Mouse (Mus musculus) embryonic fibroblast, embryonic 13.5 days (primary cell): Measurements from ENCODE around the gene Sap30bp. TPM values are rescaled to one million over a fixed set of nuclear protein-coding genes. Genes with fewer than 3 reads are reported as not detected.
A peak's percentile ranks its signal among the peaks of the same experiment; 100 is the strongest.

ENCODE experiments used
- H3K27ac ChIP-seq: 2 replicates; pipeline ENCODE4 v1.5.1; 2012; ENCODE audit warnings: low read length, control low read depth, inconsistent platforms; ENCODE audit not compliant: insufficient read depth
- H3K4me1 ChIP-seq: 2 replicates; pipeline ENCODE4 v1.6.1; 2011; ENCODE audit warnings: low read length; ENCODE audit not compliant: control insufficient read depth, insufficient read depth
- H3K4me3 ChIP-seq: 2 replicates; pipeline ENCODE4 v1.5.1; 2011; ENCODE audit warnings: mild to moderate bottlenecking, control low read depth, low read length; ENCODE audit not compliant: insufficient read depth
- CTCF ChIP-seq: IDR thresholded peaks from 2 replicates; pipeline ENCODE4 v1.5.1; 2011; ENCODE audit warnings: mild to moderate bottlenecking, control low read depth, low read length, moderate library complexity, borderline replicate concordance; ENCODE audit not compliant: insufficient read depth
- POLR2A ChIP-seq: IDR thresholded peaks from 2 replicates; pipeline ENCODE4 v1.6.1; 2011; ENCODE audit warnings: low read depth, mild to moderate bottlenecking, control low read depth, low read length, moderate library complexity
- polyA plus RNA-seq: library from polyadenylated mRNA; stranded (reverse); fragments of >200 nt; gene quantifications from 2 replicates; pipeline ENCODE4 v1.2.4, GENCODE M21; 2011; ENCODE audit warnings: low read depth; ENCODE audit not compliant: missing spikeins, insufficient read length

The Sap30bp gene
- polyA plus RNA-seq, 1 experiment: 45.2 TPM

GRCm38 (mm10) chr11:115955195-115955858, 22.2 kb downstream of the Sap30bp start:
- peaks cover 20% of the 10 kb centered on the region; the same call in 1 of the 2 replicates for H3K4me1 ChIP-seq
- H3K27ac ChIP-seq: peak overlapping the region; percentile 47
- TF ChIP-seq POLR2A (no peak), CTCF (no peak)
- no peak overlapping the region for H3K4me3 ChIP-seq

- Histone ChIP-seq H3K4me1 (peaks cover 20% of the 10 kb centered on the region; the same call in 1 of the 2 replicates), H3K27ac (peak overlapping the region; percentile 56), H3K4me3 (no peak overlapping the region)
- no peak for TF ChIP-seq POLR2A
- no peak for TF ChIP-seq CTCF
These were observed 23.4 kb downstream of the Sap30bp start for GRCm38 (mm10) chr11:115956453-115956852.

GRCm38 (mm10) chr11:115957971-115958370, 24.9 kb downstream of the Sap30bp start:
- Histone ChIP-seq H3K27ac (peak overlapping the region; percentile 56), H3K4me1 (peaks cover 20% of the 10 kb centered on the region; the same call in 1 of the 2 replicates), H3K4me3 (no peak overlapping the region)
- TF ChIP-seq CTCF (no peak), POLR2A (no peak)

GRCm38 (mm10) chr11:115959018-115959417, 25.9 kb downstream of the Sap30bp start:
- H3K4me1 ChIP-seq: peaks cover 20% of the 10 kb centered on the region; the same call in 1 of the 2 replicates
- no peak overlapping the region for H3K4me3 ChIP-seq
- no peak for TF ChIP-seq CTCF
- no peak overlapping the region for H3K27ac ChIP-seq

- Histone ChIP-seq H3K27ac (no peak overlapping the region), H3K4me1 (peaks cover 5% of the 10 kb centered on the region), H3K4me3 (no peak overlapping the region)
- no peak for TF ChIP-seq CTCF
These were observed 29.8 kb downstream of the Sap30bp start for GRCm38 (mm10) chr11:115962651-115963412.

GRCm38 (mm10) chr11:115964977-115965604, 32.0 kb downstream of the Sap30bp start:
- no peak overlapping the region for H3K4me3 ChIP-seq
- TF ChIP-seq CTCF: no peak
- no peak for TF ChIP-seq POLR2A
- H3K27ac ChIP-seq: 0 out of 2 replicates have a peak overlapping the region, but pooled peaks have one; percentile 4
- peaks cover 14% of the 10 kb centered on the region for H3K4me1 ChIP-seq

- TF ChIP-seq POLR2A (no peak), CTCF (no peak)
- Histone ChIP-seq H3K4me3 (no peak overlapping the region), H3K4me1 (peaks cover 14% of the 10 kb centered on the region), H3K27ac (no peak overlapping the region)
These were observed 35.8 kb downstream of the Sap30bp start for GRCm38 (mm10) chr11:115968731-115969405.

GRCm38 (mm10) chr11:115970006-115970673, 37.1 kb downstream of the Sap30bp start:
- no peak overlapping the region for H3K4me3 ChIP-seq
- peak overlapping the region; percentile 95 for H3K27ac ChIP-seq
- TF ChIP-seq POLR2A: no peak; the same call in 1 of the 2 replicates
- TF ChIP-seq CTCF: no peak
- peaks cover 9% of the 10 kb centered on the region for H3K4me1 ChIP-seq

- Histone ChIP-seq H3K27ac (peak overlapping the region; percentile 95; the same call in 1 of the 2 replicates), H3K4me3 (no peak overlapping the region), H3K4me1 (peaks cover 9% of the 10 kb centered on the region)
- peak; percentile 26; the same call in 1 of the 2 replicates for TF ChIP-seq POLR2A
- TF ChIP-seq CTCF: no peak
These were observed 37.9 kb downstream of the Sap30bp start for GRCm38 (mm10) chr11:115971016-115971415.
